Mouse (Mus musculus) thymus, adult 2 months (tissue): Measurements from ENCODE around the gene Cdkl3. TPM values are rescaled to one million over a fixed set of nuclear protein-coding genes. Genes with fewer than 3 reads are reported as not detected.
"Not testable (repeated sequence)": the region's sequence is repeated elsewhere in the genome, so short reads cannot be mapped to it uniquely, and the experiment has no call there.

Experiments
- DNase-seq: peaks from one replicate; pipeline ENCODE4 v3.0.0; 2021
- H3K27ac ChIP-seq: fragments of 200-500 bp; 2 replicates; pipeline ENCODE4 v1.5.1; 2012; ENCODE audit warnings: low read length, control low read depth; ENCODE audit not compliant: control insufficient read depth, insufficient read depth
- H3K27me3 ChIP-seq: fragments of 200-500 bp; 2 replicates; pipeline ENCODE4 v1.6.1; 2012; ENCODE audit warnings: mild to moderate bottlenecking, low read length, moderate library complexity, mixed read lengths; ENCODE audit not compliant: control insufficient read depth, insufficient read depth
- H3K36me3 ChIP-seq: fragments of 200-500 bp; 2 replicates; pipeline ENCODE4 v1.6.1; 2012; ENCODE audit warnings: mild to moderate bottlenecking, low read length, moderate library complexity; ENCODE audit not compliant: control insufficient read depth, insufficient read depth
- H3K4me1 ChIP-seq: fragments of 200-500 bp; replicated peaks from 2 replicates; pipeline ENCODE4 v1.6.1; 2012; ENCODE audit warnings: low read length; ENCODE audit not compliant: control insufficient read depth, insufficient read depth
- H3K4me3 ChIP-seq: fragments of 200-500 bp; 2 replicates; pipeline ENCODE4 v1.5.1; 2012; ENCODE audit warnings: mild to moderate bottlenecking, low read length, control low read depth, moderate library complexity; ENCODE audit not compliant: control insufficient read depth, insufficient read depth
- CTCF ChIP-seq: fragments of 200-500 bp; IDR thresholded peaks from 2 replicates; pipeline ENCODE4 v1.5.1; 2012; ENCODE audit warnings: mild to moderate bottlenecking, control low read depth, low read length, moderate library complexity, borderline replicate concordance; ENCODE audit not compliant: control insufficient read depth, poor library complexity, insufficient read depth; ENCODE audit errors: extremely low read depth
- POLR2A ChIP-seq: fragments of 200-500 bp; IDR thresholded peaks from 2 replicates; pipeline ENCODE4 v1.6.1; 2012; ENCODE audit warnings: mild to moderate bottlenecking, low read length, control low read depth, moderate library complexity; ENCODE audit not compliant: control insufficient read depth, poor library complexity, insufficient read depth; ENCODE audit errors: extremely low read depth
- WGBS: fragments of 180-500 bp; shearing (Covaris S2); methylation state at CpG from one replicate; pipeline ENCODE4 v1.1.7; 2018; 5-methylcytosine and 5-hydroxymethylcytosine counted together
- polyA plus RNA-seq: library from polyadenylated mRNA; depleted of rRNA; stranded (reverse); fragments of >200 nt; gene quantifications from 2 replicates; pipeline ENCODE4 v1.2.3, GENCODE M21; 2012

Gene Cdkl3
- polyA plus RNA-seq, 1 experiment = 3.1 TPM

GRCm38 (mm10) chr11:52108796-52109195, 104.8 kb downstream of the Cdkl3 start:
- no peaks in the 10 kb centered on the region for H3K27me3 ChIP-seq
- H3K4me3 ChIP-seq = no peak overlapping the region
- no peak for DNase-seq
- TF ChIP-seq POLR2A (no peak), CTCF (no peak)
- H3K4me1 ChIP-seq = peaks cover 6% of the 10 kb centered on the region
- H3K27ac ChIP-seq = no peak overlapping the region
- 89% methylated on average over 5 of the region's 5 CpGs for WGBS
- H3K36me3 ChIP-seq = peaks cover 9% of the 10 kb centered on the region; the same call in 1 of the 2 replicates

DNA sequence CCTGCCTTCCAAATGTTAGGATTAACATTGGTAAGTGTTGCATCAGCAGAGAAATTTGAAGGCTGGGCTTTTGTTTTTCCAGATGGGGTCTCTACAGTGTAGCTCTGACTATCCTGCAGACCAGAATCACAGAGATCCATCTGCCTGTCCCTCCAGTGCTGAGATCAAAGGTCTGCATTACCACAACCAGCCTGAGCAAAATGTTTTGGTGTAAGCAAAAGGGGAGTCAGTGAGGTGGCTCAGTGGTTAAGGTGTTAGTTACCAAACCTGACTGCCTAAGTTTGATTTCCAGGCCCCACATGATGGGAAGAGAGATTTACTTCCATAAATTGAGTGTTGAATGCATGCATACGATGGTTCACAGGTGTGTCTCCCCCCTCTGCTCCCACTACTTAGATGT, 105.4 kb downstream of the Cdkl3 start:
- peaks cover 16% of the 10 kb centered on the region for H3K36me3 ChIP-seq
- H3K27ac ChIP-seq = no peak overlapping the region
- H3K4me3 ChIP-seq = no peak overlapping the region
- DNase-seq = no peak
- no peak for TF ChIP-seq POLR2A
- 78% methylated on average over 1 of the region's 1 CpGs for WGBS
- no peaks in the 10 kb centered on the region for H3K27me3 ChIP-seq
- H3K4me1 ChIP-seq = peaks cover 3% of the 10 kb centered on the region

DNA sequence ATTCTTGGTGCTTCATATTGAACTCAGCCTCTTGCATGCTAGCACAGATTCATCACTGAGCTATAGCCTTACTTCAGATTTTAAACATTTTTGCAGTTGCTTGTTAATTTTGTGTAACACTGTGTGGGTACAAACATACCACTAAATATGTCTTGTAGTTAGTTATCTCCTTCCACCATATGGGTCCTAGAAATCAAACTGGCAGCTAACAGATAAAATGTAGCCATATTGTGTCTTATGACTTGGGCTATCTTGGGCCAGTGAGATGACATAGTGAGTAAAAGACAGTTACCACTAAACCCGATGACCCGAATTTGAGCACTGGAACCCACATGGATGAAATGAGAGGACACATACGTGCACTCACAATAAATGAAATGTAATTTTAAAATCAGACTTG, 111.5 kb downstream of the Cdkl3 start:
- WGBS = 97% methylated on average over 3 of the region's 3 CpGs
- no peaks in the 10 kb centered on the region for H3K4me1 ChIP-seq
- no peak overlapping the region for H3K27ac ChIP-seq
- TF ChIP-seq CTCF = no peak
- TF ChIP-seq POLR2A = no peak
- H3K36me3 ChIP-seq = peaks cover 74% of the 10 kb centered on the region
- no peak for DNase-seq
- H3K4me3 ChIP-seq = no peak overlapping the region
- H3K27me3 ChIP-seq = no peaks in the 10 kb centered on the region

GRCm38 (mm10) chr11:52116117-52116516, 112.1 kb downstream of the Cdkl3 start:
- 95% methylated on average over 6 of the region's 6 CpGs for WGBS
- not testable (repeated sequence) for H3K4me1 ChIP-seq, H3K27me3 ChIP-seq, H3K27ac ChIP-seq, H3K4me3 ChIP-seq, DNase-seq
- H3K36me3 ChIP-seq = peaks cover 79% of the 10 kb centered on the region

GRCm38 (mm10) chr11:52117156-52117555, 113.1 kb downstream of the Cdkl3 start:
- no peak overlapping the region for H3K4me3 ChIP-seq
- peaks cover 90% of the 10 kb centered on the region for H3K36me3 ChIP-seq
- H3K27me3 ChIP-seq = no peaks in the 10 kb centered on the region
- H3K4me1 ChIP-seq = no peaks in the 10 kb centered on the region
- no peak overlapping the region for H3K27ac ChIP-seq
- TF ChIP-seq POLR2A (no peak), CTCF (no peak)
- 73% methylated on average over 7 of the region's 7 CpGs for WGBS
- DNase-seq = no peak

DNA sequence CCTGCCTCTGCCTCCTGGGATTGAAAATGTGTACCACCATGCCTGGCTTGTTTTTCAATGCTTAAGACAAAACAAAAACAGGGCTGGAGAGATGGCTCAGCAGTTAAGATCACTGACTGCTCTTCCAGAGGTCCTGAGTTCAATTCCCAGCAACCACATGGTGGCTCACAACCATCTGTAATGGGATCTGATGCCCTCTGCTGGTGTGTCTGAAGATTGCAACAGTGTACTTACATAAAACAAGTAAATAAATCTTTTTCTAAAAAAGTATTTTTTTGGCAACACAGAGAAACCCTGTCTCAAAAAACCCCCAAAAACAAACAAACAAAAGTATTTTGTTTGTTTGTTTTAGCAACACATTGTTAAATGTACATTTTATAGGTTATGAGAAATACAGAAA, 116.4 kb downstream of the Cdkl3 start:
- H3K27ac ChIP-seq, H3K4me1 ChIP-seq, DNase-seq, H3K4me3 ChIP-seq, H3K27me3 ChIP-seq: not testable (repeated sequence)
- peaks cover 92% of the 10 kb centered on the region for H3K36me3 ChIP-seq

- H3K36me3 ChIP-seq = peaks cover 78% of the 10 kb centered on the region
Measured at GRCm38 (mm10) chr11:52122045-52122444, 118.0 kb downstream of the Cdkl3 start.

DNA sequence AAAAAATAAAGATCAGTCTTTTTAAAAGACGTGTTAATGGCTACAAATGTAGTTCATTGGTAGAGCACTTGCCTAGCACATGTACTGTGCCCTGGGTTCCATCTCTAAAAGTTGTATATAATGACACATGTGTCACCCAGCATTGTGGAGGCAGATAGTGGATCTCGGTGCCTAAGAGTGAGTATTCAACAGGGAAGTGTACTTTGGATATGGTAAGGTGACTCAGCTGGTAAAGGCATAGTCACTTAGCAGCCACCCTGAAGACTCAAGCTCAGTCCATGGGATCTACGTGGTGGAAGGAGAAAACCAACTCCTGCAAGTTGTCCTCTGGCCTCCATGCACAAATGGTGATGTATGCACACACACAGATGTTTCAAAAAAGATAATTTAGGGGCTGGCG, 120.4 kb downstream of the Cdkl3 start:
- Histone ChIP-seq H3K27me3 (no peaks in the 10 kb centered on the region), H3K27ac (no peak overlapping the region), H3K4me1 (peaks cover 5% of the 10 kb centered on the region), H3K4me3 (no peak overlapping the region), H3K36me3 (peaks cover 54% of the 10 kb centered on the region)
- 96% methylated on average over 4 of the region's 4 CpGs for WGBS
- TF ChIP-seq CTCF (no peak), POLR2A (no peak)
- no peak for DNase-seq

More at GRCm38 (mm10) chr11:52122045-52122444, 118.0 kb downstream of the Cdkl3 start:
- H3K4me3 ChIP-seq = no peak overlapping the region
- 95% methylated on average over 6 of the region's 6 CpGs for WGBS
- H3K27ac ChIP-seq = no peak overlapping the region
- no peaks in the 10 kb centered on the region for H3K27me3 ChIP-seq
- peaks cover 4% of the 10 kb centered on the region for H3K4me1 ChIP-seq
- TF ChIP-seq POLR2A = no peak
- no peak for TF ChIP-seq CTCF
- no peak for DNase-seq
